Mouse (Mus musculus): ENCODE measurements around the gene Tbc1d10b.

Tbc1d10b gene

DNA sequence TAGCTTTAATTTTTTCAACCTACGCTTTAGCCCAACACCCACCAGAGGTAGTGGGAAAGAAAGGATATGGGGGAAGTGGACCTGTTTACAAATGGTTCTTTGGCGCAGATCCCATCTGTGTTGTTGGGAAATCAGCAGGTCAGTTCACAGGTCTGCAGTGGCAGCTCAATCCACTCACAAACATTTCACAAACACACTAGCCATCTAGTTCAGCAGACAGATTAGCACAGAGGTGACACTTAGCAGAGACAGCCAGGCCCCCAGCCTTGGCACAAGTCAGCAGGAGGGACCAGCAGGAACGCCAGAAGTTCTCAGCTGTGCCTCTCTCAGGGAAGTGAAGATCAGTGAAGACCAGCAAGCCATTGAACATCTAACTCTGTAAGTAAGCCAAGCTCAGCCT, 60.4 kb downstream of the Tbc1d10b start:
- no peak for DNase-seq

All from cerebellum, postnatal 36 days (tissue).